Mouse (Mus musculus): ENCODE data around the gene Syn2.

Gene Syn2

DNA sequence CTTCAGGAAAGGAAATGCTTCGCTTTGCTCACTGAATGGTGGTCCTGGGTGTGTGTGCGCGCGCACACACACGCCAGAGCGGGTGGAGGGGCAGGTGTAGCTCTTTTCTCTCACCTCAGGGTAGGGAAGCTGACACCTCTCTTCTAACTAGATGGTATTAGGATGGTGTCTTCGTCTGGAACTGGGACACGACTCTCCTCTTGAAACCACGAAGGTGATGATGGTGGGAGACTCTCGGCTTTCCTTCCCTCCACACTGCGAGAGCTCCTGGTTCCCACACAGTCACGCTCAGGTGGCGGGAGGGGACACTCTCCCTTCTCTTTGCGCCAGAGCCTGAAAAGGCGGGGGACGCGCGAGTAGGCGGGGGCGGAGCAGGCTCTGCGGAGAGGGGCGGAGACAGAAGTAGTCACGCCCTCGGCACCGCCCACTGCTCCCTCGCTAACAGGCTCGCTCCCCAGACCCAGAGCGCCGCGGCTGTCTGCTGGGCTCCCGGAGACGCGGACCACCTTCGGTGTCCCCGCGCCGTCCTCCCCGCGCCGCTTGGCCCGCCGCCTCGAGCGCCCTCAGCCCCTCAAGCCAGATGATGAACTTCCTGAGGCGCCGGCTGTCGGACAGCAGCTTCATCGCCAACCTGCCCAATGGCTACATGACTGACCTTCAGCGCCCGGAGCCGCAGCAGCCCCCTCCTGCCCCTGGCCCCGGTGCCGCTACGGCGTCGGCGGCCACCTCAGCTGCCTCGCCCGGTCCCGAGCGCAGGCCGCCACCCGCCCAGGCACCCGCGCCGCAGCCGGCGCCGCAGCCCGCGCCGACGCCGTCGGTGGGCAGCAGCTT, at the start of gene Syn2:
Gene Syn2, plus strand, starts transcription at position 402 of the 831 bp plus-strand sequence.
- in situ Hi-C loops (cut with MboI): no loop called here

DNA sequence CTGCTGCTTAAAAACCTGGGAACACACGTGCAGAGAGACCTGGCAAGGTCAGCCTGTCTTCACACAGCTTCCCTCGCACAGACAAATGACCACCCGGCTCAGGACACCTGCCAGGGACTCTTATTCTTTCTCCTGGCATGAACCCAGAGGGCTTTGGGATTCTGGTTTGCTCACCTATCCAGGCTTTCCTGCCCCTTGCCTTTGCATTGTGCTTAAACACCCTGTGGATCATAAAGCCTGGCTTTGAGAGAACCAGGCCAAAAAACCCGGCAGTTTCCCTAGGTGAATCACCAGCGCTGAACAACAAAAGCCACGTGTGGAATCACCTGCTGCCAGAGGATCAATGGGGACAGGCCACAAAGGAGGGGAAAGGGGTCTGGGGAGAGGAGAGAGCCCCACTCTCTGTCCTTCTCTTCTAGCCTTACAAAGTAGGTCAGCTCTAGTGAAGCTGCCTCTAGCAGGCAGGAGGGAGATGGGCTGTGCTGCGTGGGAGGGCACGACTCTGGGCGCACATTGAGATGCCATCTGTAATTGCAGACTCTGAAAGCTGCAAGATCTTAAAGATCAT, 49.3 kb upstream of the Syn2 start:
- in situ Hi-C loops (cut with MboI): no loop called here

- in situ Hi-C loops (cut with MboI): no loop called here
These were observed 46.2 kb upstream of the Syn2 start for GRCm38 (mm10) chr6:115088314-115089106.

DNA sequence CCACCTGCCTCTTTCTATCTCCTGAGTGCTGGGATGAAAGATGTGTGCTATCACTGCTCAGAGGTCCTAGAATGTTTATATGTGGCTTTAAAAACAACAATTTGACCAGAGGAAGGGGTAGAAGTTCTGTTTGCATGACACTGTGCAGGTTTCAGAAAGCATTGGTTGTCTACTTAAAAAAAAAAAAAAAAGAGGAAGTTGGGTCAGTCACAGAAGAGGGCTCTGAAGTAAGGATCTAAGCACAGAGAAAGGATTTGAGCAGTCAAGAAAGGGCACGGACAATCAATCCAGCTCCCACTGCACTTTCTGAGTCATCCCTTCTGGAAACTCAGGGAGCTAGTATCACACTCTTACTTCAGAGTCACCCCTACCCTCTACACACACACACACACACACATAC, 43.0 kb upstream of the Syn2 start:
- in situ Hi-C loops (cut with MboI): no loop called here

GRCm38 (mm10) chr6:115102542-115102941, 32.2 kb upstream of the Syn2 start:
- in situ Hi-C loops (cut with MboI): no loop called here

GRCm38 (mm10) chr6:115111426-115111825, 23.3 kb upstream of the Syn2 start:
- in situ Hi-C loops (cut with MboI): no loop called here

GRCm38 (mm10) chr6:115122181-115122580, 12.5 kb upstream of the Syn2 start:
- in situ Hi-C loops (cut with MboI): no loop called here

GRCm38 (mm10) chr6:115123262-115124201, 11.2 kb upstream of the Syn2 start:
- in situ Hi-C loops (cut with MboI): no loop called here

- in situ Hi-C loops (cut with MboI): no loop called here
These were observed 9.9 kb upstream of the Syn2 start for GRCm38 (mm10) chr6:115124675-115125357.

- in situ Hi-C loops (cut with MboI): no loop called here
These were observed 9.4 kb upstream of the Syn2 start for GRCm38 (mm10) chr6:115125358-115125720.

DNA sequence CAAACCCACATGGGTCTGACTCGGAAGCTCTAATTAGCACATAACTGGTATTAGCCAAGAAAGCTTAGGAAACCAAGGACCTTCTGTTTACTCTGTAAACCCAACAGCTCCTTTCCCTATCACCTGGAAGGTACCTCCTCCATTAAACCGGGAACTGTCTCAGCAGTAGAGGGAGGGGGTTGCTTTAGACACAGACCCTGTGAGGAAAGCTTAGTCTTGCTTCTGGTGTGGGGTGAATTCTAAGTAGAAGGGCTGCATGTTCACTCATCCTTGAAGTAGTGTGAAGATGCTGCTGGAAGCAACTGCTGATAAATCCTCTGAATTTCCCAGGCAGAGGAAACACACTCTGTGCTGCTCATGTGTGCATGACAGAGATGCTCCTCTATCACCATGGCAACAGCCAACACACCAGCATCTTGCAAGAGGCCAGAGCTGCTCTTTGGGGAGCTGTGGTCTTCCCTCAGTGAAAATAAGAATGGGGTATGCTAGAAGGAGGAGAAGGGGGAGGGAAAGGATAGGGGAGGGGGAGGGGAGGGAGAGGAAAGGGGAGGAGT, 8.4 kb upstream of the Syn2 start:
- in situ Hi-C loops (cut with MboI): no loop called here

DNA sequence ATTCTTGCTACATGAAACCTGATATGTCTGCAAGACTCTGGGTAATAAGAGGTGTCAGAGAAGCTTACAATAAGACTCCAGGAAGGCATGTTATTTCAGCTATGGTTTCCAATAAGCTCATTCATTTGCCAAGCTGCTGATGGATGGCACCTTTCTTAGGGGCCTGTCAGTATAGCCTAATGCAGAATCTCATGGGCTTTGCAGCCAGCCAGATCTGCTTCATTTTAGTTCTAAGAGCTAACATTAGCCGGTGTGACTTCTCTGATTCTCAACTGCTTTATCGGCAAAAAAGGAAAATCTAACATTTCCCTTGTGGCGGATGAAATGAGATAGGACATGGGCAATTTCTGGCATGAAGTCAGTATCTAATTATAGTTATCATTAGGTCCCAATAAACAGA, 7.9 kb upstream of the Syn2 start:
- in situ Hi-C loops (cut with MboI): no loop called here

DNA sequence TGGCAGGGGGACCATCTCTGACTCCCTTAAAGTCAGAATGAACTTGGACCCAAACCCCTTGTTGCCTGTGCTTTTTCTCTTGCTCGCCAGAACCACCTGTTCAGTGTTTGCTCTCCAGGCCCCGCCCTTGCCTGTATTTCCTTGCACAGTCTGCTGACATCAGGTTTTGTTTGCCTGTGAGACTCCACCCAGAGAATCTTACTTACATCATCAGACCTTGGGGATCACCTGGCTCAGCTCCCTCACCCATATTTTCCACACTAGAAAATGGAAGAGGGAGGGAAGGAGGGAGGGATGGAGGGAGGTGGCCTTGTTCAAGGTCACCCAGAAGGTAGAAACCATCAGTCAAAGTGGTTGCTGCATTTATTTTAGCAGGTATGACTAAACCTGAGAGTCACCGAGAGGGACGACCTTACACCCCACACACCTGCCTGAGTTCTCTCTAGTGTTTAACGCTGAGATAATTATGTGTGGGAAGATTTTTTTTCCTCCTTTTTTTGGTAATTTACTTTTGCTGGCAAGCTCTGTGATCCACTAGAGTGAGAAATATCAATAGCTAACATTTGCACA, 7.4 kb upstream of the Syn2 start:
- in situ Hi-C loops (cut with MboI): no loop called here

GRCm38 (mm10) chr6:115135332-115135649, 589 bp downstream of the Syn2 start:
- in situ Hi-C loops (cut with MboI): no loop called here

GRCm38 (mm10) chr6:115136156-115136555, 1.5 kb downstream of the Syn2 start:
- in situ Hi-C loops (cut with MboI): no loop called here

- in situ Hi-C loops (cut with MboI): no loop called here
These were observed 6.7 kb downstream of the Syn2 start for GRCm38 (mm10) chr6:115141446-115141845.

DNA sequence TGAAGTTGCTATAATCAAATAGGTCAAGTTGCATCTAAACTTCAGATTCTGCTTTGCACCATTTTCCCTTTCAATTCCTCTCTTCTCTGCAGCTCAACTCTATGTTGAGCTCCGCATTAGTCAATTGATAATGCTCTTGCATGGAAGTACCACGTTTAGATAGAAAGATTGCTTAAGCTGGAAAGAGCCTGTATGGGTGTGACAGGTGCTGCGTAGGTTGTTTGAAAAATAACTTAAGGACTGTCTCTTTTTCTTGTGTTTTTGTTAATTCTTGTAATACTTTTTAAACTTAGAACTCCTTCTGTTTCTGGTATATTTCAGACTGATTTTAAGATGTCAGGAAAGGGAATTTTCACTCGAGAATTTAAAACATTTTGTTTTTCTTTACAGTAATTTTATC, 26.5 kb downstream of the Syn2 start:
- in situ Hi-C loops (cut with MboI): no loop called here

GRCm38 (mm10) chr6:115165863-115166470, 31.3 kb downstream of the Syn2 start:
- in situ Hi-C loops (cut with MboI): no loop called here

DNA sequence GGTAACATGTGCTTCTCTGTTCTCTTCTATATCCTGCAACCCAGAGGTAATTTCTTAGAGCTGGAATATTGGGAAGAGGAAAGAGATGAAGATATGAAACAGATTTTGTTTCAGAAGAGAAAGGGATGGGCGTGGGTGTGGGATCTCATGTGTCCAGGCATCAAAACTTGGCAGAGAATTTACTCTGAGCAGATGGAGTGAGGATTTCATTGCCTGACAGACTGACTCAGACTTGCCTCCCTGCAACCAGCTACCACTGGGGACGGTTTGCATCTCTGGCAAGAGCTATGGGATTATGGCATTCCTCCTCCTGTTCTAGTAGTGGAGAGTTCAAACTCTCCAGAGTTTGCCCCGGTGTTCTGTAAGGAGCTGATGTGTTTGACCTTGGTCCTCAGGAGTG, 34.2 kb downstream of the Syn2 start:
- in situ Hi-C loops (cut with MboI): no loop called here

DNA sequence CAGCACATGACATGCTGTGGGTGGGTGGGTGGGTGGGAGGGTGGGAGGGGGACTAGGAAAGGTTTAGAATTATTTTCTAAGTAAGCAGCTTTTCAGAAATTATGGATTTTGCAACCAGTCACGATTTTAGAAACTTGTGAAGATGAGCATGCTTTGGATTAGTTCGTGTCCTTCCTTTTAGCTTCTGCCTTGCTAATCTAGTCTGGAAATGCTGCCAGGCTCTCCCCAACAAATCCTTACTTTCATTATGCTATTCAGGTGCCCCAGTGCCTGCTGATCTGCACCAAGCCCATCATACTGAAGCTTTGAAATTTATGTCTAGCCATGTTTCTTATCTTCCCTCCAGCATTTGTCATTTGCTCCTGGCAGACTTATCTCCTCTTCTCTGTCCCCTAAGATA, 34.8 kb downstream of the Syn2 start:
- in situ Hi-C loops (cut with MboI): no loop called here

Data from mature B cell (primary cell).